Mouse (Mus musculus) gastrocnemius, adult 8-10 months (tissue): Measurements from ENCODE around the gene Lamc3. TPM values are rescaled to one million over a fixed set of nuclear protein-coding genes. Genes with fewer than 3 reads are reported as not detected.
A peak's percentile ranks its signal among the peaks of the same experiment; 100 is the strongest.

Experiments
- DNase-seq, 2 experiments: peaks; one replicate each; pipeline ENCODE4 v3.0.0; 2022; ENCODE audit warnings: low spot score in 2 of 2
- total RNA-seq, 4 experiments: library from RNA; stranded (reverse); gene quantifications; 2 replicates each; pipeline ENCODE4 v1.2.4; 2022

The Lamc3 gene
- total RNA-seq, 4 experiments from 2014 or later = 0.07 to 0.67 (median 0.30) TPM

DNA sequence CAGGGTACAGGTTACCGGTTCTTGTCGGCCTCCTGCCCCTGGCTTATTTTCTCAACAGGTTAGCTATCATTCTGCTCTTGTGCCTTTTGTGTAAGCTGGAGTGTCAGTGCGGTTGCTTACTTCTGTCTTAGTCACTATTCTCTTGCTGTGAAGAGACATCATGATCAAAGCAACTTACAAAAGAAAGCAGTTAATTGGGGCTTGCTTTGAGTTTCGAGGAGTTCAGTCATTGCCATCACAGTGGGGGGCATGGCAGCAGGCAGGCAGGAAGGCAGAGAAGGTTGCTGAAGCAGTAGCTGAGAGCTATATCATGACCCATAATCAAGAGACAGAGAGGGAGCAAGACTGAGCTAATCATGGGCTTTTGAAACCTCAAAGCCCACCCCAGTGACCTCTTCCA lies 47.5 kb downstream of the Lamc3 start:
- DNase-seq = no peak

DNA sequence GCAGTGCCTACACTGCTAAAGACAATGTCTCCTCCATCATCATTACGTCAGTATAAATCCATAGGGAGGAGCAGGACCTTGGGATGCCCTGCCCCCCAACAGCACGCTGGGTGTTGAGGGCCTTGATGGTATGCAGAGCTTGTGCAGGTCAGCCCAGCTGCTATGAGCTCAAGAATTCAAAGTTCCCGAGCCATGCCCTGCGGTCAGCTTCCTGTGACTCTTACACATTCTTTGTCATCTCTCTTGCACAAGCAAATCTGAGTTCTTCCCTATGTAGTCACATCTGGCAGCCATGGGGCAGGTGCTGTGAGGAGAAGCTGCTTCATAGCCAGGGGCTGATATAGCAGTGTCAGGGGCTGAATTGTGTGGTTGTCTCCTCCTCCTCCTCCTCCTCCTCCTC lies 48.0 kb downstream of the Lamc3 start:
- no peak for DNase-seq

DNA sequence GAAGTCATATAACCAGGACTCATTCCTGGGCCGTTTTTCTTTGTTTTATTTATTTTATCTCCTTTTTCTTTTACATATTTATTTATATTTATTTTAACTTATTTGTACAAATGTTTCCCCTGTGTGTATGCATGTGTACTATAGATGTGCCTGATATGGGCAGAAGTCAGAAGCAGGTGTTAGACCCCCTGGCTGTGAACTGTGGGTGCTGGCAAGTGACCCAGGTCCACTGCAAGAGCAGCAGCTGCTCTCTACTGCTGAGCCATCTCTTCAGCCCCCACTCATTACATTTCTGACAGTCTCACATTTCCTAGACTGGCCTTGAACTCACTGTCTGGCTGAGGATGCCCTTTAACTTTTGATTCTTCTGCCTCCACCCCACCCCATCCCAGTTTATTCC lies 51.2 kb downstream of the Lamc3 start:
- DNase-seq = no peak

DNA sequence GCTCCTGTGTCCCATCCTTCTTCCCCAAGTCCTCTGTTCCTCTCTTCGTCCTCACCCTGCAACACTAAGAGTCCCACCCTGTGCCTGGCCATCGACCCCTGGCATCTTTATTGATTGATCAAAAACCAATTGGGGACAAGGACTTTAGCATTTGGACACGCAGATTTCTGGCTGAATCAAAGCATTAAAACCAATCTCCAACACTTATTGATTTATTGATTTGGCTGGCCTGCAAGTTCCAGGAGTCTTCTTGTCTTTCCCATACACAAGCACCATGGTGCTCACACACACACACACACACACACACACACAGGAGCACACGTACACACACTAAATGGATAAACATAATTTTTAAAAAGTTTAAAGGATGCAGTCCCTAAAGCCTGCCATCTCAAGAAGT lies 55.9 kb downstream of the Lamc3 start:
- no peak for DNase-seq

DNA sequence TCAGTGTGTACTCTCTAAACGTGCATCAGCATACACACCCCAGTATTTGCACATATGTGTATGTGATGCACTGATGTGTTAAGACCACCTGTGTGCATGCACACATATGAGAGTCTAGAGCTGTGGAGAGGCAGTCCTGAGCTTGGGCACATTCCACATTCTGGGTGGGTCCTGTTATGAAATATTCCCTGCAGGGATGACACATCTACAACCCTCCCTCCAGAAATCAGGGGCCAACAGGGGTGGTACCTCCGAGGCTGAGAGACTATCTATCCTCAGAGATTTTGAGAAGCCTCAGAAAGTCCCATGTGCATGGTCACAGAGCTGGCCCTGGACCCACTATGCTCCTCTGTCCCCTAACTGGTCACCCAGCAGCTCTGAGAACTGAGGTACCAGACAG lies 58.5 kb downstream of the Lamc3 start:
- DNase-seq = peak in 1 of 2 experiments; percentile 34

DNA sequence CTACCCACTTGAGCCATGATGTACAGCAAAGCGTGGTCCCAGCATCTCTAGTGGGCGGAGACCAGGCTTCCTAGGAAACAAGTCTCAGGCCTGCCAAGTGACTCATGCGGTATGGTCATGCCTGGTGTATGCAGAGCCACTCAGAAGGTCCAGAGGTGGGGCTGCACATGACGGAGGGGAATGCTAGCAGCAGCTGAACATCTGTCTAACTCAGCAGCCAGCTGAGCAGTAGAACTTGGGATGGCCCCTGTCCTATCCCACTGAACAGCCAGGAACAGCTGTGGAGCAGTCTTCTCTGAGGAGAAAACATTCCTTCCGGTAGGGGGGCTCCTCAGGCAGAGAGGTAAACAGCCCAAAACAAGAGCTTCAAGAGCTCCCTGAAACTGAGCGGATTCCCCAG lies 61.3 kb downstream of the Lamc3 start:
- DNase-seq = peak; percentile 59 to 67

DNA sequence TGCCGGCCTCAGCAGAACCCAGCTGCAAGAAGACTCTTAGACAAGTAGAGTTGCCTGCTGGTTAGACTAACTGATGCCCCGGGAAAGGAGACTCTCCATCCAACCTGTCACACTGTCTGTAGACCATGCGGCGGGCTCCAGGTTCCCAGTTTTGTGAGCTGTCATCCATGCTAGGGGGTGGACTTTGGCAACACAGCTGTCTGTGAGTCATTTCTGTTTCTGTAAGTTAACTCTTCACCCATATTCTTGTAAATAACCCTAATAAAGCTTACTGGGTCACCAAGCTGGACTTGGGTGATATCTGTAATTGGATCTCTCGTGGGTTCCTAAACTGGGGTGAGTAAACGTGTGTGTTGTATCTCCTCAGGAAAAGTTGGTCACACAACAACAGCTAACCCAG lies 61.7 kb downstream of the Lamc3 start:
- DNase-seq = no peak

DNA sequence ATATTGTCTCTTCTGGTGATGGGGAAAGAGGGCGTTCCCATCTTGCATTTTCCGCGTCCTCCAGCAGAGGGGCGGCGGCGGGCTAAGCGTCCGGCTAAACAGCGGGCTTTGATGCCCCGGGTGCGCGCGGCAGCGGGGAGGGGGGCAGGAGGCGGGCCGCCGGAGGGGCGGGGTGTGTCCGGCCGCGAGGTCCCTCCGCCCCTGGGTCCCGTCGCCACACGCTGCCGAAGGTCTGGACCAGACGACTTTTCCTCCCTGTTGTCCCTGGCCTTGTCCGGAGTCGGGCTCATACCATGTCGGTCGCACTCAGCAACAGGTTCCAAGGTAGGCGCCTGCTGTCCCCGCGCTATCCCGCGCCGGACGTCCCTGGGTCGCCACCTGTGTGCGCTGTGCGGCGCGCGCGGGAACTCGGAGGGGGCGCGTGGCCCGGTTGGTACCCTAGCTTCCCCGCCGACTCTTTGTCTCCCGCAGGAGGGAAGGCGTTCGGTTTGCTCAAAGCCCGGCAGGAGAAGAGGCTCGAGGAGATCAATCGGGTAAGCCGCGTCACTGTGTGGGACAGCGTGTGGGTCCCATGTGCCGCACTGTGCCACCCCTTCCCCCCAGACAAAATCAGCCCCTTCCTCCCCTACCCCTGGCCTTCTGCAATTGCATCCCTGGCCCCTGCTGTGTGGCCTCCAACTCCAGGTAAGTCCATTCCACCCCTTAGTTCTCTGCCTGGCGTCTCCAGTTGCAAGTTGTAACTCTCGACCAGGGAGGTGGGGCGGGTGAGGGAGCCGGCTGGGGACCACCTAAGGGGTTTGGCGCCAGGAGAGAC lies 63.2 kb downstream of the Lamc3 start, which contains the start of gene Aif1l:
Aif1l (plus strand) TSS at position 82 of the 814 bp plus-strand sequence.
- DNase-seq = peak in 1 of 2 experiments; percentile 26

DNA sequence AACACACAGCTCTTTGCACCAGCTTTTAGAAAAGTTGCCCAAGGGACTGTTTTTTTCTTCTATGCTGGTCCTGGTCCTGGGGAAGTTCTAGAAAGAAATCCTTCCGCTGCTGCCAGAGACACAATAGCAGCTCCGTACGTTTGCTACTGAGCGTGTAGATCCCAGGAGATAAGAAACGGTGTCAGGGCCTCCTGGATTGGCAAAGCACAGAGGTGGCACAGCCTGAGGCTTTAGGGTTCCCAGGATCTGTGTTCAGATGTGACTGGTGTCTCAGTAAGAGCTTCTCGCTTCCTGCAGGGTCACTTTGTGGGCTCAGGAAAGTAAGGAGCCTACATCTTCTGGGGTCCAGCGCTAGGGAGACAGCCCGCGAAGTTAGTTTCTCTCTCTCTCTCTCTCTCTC lies 63.9 kb downstream of the Lamc3 start:
- DNase-seq = no peak

DNA sequence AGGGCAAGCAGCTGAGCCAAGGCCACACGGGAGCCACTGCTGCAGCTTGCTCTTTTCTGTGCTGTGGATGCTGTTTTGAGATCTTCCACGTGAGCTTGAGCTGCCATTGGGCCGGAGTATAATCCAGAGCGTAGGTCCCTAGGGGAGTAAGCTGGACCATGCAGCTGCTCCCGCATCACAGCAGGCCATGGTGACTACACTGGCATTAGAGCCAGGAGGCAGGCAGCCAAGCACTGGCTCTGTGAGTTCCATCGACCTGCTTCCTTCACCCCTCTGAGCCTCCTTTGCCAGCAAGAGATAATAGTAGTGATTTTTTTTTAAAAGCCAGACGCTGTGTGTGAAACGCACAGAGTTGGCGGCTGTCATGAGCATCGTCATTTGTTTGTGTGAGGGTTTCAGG lies 65.1 kb downstream of the Lamc3 start:
- no peak for DNase-seq

DNA sequence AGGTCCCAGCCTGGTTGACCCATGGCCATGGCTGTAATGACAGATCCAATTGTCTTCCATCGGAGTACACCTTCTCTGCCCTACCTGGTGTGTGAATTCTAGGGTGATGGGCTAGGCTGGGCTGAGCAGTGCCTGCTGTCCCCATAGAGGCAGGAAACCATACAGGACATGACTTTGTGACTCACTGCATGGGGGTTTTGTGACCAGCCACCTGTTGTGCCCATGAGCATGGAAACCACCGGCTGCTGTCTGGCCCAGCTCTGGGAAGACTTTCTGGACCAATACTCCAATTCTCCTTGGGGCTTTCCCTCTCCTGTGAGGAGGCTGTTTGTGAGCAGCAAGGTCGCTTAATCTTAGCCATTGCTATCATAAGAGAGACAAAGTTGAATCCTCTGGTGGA lies 65.6 kb downstream of the Lamc3 start:
- no peak for DNase-seq

DNA sequence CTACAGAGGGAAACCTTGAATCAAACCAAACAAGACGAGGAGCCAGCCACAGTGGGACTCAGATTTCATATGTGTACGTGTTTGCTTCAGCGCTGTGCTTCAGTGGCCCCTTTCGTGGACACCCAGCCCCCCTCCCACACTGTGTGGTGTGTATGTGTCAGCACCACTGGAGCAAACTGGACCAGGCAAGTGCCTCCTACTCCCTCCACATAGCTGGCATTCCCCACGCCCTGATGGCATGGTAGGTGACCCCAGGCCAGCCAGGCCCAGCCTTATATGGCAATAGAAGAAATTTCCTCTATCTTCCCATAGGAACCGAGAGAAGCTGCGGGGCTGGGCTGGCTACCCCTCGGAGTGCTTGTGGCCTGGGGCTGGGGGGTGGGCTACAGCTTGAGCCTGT lies 66.6 kb downstream of the Lamc3 start:
- DNase-seq = no peak

DNA sequence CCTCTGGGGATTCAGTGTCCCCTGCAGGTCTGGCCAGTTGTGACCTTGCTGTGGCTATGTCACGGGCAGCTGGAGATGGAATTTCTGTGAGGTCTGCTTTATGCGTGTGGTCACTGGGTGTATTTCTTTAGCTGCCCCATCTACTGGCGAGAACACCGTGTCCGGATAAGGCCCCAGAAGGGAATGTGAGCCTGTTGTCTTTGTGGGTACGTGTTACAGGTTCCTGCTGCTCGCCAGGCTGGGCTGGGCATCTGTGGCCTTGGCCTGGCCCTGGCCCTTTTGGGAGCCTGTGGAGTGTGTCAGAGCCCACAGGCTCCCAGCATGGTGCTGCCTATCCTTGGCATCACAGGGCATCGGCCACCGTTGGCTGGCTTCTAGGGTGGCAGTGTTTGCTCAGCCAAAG lies 67.7 kb downstream of the Lamc3 start:
- no peak for DNase-seq

DNA sequence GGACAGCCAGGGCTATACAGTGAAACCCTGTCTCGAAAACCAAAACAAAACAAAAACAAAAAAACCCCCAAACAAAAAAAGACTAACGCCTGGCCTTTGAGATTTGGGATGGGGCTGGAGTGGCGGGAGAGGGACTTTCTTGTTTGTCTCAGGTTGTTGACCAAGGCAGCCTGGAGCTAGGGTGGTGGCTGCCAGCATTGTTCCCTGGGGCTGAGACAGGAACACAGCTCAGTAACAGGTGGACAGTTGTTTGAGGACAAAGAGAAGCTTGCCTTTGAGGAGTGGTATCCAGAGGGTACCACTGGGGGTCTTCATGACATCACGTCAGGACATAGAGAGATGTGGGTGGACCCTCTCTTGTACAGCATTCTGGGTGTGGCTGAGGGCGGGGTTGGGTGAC lies 68.6 kb downstream of the Lamc3 start:
- DNase-seq = no peak

DNA sequence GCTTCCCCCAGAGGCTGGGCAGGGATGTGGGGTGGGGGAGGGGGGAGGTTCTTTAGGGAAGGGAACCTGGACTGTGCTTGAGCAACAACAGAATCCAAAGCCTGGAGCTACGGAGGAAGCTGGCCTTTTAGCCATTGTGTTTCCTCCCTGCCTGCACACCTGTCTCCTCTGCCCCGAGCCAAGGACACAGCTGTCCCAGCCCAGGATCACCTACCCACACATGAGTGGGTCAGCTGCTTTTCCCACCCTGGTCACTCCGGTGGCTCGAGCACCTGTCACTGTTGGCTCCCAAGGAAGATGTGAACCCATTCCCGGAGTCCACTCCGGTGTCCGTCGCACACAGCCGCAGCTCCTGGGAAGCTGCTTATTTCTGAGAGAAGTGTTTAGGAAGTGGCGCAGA lies 70.1 kb downstream of the Lamc3 start:
- DNase-seq = no peak

DNA sequence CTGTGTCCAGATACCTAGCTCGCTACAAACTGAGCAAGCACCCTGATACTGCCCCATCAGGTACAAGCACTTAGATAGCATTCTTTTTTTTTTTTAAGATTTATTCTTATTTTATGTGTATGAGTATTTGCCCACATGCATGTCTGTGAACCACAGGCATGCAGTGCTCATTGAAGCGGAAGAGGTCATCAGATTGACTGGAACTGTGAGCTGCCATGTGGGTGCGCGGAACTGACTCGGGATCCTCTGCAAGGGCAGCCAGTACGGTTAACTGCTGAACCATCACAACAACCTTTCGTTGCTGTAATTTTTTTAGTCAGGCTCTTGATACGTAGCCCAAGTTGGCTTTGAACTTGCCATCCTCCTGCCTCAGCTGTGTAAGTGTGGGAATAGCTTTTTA lies 73.9 kb downstream of the Lamc3 start:
- no peak for DNase-seq

DNA sequence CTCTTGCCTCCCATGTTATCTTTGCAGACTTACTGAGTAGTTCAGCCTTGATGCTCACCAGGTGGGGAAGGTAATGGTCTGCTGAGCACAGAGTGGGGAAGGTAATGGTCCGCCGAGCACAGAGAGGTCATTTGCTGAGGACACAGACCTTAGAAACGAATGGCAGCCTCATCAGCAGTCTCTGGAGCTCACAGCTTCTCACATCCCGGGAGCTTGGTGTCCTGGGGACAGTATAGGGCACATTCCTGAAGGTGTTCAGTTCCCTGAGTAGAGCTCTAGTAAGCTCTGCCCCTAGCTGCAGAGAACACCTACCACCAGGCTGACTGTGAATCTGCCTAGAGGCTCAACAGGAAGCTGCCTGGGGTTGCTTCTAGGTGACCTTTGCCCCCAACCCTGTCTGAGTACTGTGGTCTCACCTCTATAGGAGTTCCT lies 74.7 kb downstream of the Lamc3 start:
- no peak for DNase-seq

DNA sequence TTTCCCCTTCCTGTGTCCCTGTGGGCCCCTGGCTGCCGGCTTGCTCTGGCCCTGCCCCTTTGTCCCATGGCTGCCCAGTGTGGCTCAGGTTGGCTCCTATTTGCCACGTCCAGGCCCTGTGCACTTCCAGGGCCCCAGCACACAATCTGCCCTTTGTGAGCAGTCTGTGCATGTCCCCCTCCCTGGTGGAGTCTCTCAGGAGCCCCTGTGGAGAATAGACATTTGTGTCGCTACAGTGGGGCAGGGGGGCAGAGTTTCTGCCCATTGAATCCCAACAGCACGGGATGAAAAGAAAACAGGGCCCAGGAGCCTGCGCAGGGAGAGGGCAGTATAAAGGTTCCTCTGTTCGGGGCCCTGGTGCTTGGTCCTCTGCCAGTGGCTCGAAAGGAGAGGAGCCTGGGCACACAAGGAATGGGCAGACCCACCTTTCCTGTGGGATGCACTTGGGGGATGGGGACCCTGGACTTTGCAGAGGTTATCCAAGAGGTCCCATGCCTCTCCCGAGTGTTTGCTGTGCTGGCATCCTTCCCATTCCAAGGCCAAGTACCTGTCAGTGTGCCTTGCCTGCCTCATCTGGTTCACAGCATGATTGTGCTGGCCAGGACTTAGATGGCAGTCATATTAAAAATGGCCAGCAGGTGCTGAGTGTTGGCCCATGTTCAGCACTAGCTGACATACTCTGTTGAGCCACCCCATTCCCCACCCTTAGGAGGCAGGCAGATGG lies 75.6 kb downstream of the Lamc3 start:
- no peak for DNase-seq

DNA sequence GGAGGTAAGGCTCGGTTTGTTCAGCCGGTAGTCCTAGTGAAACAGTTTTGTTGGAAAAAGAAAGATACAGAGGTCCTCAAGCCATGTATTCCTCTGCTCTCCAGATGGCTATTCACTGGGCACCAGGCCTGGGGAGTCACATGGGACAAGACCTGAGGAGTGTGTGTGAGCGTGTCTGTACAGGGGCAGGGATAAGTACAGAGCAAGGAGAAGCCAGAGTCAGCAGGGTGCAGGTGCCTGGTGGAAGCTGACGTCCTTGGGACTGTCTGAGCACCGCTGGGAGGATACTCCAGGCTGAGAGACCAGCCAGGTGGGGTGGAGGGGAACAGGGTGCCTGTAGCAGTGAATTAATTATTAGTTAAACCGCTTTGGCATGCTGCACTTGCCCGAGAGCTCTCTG lies 76.4 kb downstream of the Lamc3 start:
- no peak for DNase-seq

DNA sequence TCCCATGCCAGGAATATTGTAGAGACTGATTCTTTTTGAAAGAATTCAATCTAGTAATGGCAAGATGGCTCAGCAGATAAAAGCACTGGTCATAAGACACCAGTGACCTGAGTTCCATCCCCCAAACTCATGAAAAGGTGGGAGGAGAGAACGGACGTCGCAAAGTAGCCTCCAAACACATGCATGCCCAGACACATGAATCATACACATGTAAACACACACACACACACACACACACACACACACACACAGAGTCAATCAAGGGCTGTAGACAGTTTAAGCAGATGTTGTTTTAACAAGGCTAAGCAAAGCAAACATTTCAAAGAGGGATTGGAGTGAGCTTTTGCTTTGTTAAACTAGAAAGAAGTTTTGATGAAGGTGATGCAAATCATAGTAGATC lies 77.1 kb downstream of the Lamc3 start:
- no peak for DNase-seq

DNA sequence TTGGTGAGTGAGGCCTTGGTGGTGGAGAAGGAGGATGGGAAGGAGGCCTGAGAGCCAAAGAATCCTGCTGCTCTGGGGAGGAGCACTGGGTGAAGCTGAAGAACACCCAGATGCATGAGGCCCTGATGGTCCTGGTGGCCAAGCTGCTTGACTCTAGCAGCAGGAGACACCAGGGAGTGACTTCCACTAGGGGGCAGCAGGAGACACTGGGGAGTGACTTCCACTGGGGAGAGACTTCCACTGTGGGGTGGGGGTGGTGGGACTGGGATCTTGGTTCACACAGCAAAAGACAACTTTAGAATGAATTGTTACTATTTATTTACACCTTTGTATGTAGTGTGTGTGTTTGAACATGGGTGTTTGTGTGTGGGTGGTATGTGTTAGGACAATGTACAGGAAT lies 78.0 kb downstream of the Lamc3 start:
- no peak for DNase-seq

DNA sequence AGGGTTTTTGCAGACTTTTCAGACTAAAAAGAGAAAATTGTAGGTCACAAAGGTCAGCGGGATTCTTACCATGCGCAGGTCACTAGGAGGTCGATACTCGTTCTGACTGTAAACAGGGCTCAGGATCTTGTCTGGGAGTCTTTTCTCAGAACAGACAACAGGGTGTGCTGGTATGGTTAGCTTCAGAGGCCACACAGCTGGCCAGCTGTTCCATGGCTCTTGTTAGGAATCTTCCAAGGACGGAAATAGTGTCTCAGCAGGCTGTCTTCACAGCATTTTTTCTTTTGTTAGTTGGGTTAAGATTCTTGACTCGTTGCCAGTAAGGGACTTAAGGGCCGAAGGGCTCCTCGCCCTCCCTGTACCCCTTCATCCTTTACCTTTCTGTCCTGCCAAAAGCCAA lies 79.7 kb downstream of the Lamc3 start:
- DNase-seq = no peak

DNA sequence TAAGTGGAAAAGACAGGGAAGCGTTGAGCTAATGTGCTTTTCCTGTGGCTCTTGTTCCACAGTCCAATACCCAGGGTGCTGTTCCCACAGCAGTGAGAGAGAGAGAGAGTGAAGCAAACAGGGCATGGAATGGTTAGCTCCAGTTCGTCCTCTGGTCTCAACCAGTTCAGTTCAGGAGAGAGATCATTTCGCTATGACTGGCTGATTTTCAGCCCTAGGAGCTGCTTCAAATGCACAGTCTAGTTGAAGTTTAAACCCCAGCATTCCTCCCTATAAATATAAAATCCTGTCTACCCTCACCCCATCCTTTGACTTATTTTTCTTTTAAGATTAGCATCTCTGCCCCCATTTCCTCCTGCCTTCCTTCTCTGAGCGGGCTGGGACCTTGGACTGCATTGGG lies 85.5 kb downstream of the Lamc3 start:
- no peak for DNase-seq
